Mouse (Mus musculus): ENCODE data around the gene Meaf6.

GRCm38 (mm10) chr4:125117902-125118320 is 33.0 kb downstream of the Meaf6 start:
- TF ChIP-seq POLR2A (IDR thresholded peaks at IDR 0.05; ENCODE audit: borderline replicate concordance, control insufficient read depth, low read depth, low read length) (no peak), CTCF (IDR thresholded peaks at IDR 0.05; ENCODE audit: control insufficient read depth, insufficient read depth, low read length) (no peak)

All from bone marrow, adult 2 months (tissue).